Mouse (Mus musculus): ENCODE data around the gene Tmem150a. TPM values are rescaled to one million over a fixed set of nuclear protein-coding genes. Genes with fewer than 3 reads are reported as not detected.
A peak's percentile ranks its signal among the peaks of the same experiment; 100 is the strongest.

Tmem150a gene
- polyA plus RNA-seq, 1 experiment = 10.2 TPM

DNA sequence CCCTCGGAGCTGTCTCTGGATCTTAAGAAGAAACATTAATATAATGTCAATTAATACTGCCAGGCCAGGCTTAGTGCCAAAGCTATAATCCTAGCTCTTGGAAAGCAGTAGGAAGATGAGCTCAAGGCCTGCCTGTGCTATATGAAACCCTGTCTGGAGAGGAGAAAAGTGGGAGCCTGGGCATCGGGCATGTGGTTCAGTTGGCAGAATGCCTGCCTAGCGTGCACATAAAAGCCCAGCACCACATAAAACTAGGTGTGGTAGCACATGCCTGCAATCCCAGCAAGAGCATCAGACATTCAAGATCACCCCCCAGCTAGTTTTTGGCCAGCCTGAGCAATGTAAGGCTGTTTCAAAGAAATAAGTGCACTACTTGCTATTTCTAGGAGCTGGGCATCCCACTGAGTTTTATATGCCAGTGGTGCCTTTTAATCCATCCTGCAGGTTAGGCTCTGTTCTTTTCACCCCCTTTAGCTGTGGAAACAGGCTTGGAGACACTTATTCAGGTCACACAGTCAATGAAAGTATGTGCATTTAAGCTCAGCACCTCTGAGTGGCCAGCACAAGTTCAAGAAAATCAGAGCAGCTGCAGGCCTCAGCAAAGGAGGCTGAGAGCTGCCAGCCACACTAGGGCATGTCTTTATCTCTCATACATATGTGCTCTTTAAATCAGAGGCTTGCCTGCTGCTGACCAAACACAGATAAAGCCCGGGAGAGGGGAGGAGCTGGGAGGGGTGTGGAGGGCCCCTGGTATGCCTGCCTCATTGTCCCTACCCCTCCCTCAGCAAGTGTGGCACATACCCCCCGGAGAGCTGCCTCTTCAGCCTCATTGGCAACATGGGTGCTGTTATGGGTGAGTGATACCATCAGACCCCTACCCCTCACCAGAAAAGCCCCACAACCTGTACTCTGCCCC is 2.2 kb downstream of the Tmem150a start:
- Histone ChIP-seq H3K27ac (ENCODE audit: control insufficient read depth, insufficient read depth, low read depth, low read length, poor library complexity) (no peak overlapping the region), H3K4me3 (replicated peaks; ENCODE audit: control insufficient read depth, low read depth, low read length) (no peak overlapping the region), H3K4me1 (ENCODE audit: control insufficient read depth, insufficient read depth, low read length) (peaks cover 1% of the 10 kb centered on the region; the same call in 1 of the 2 replicates)
- WGBS = 73% methylated on average over 5 of the region's 5 CpGs
- TF ChIP-seq CTCF (IDR thresholded peaks at IDR 0.05; ENCODE audit: control insufficient read depth, insufficient read depth, low read length) = no peak
- no peak for TF ChIP-seq POLR2A (IDR thresholded peaks at IDR 0.05; ENCODE audit: borderline replicate concordance, control insufficient read depth, low read depth, low read length)

DNA sequence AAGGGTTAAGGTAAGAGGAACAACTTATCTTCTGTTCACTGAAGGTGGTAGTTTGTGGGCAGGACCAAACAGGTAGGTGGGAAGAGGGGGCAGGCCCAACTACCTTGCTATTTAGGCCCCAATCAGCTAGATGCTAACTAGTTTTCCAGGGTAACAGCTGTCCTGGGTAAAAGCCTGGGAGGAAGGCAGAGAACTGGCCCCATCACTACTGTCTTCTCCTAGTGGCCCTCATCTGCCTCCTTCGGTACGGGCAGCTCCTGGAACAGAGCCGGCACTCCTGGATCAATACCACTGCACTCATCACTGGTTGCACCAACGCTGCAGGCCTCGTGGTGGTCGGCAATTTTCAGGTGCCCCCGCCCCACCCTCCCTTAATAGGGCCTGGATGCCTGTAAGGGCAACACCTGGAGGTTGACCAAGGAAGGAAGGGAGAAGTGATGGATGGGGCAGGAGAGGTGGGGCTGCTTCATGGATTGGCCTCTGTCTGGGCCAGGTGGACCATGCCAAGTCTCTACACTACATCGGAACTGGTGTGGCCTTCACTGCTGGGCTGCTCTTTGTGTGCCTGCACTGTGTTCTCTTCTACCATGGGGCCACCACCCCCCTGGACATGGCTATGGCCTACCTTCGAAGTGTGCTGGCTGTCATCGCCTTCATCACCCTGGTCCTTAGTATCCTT is 3.0 kb downstream of the Tmem150a start:
- Histone ChIP-seq H3K4me1 (ENCODE audit: control insufficient read depth, insufficient read depth, low read length) (peaks cover 1% of the 10 kb centered on the region; the same call in 1 of the 2 replicates), H3K4me3 (replicated peaks; ENCODE audit: control insufficient read depth, low read depth, low read length) (no peak overlapping the region), H3K27ac (ENCODE audit: control insufficient read depth, insufficient read depth, low read depth, low read length, poor library complexity) (no peak overlapping the region)
- TF ChIP-seq CTCF (IDR thresholded peaks at IDR 0.05; ENCODE audit: control insufficient read depth, insufficient read depth, low read length) (no peak), POLR2A (IDR thresholded peaks at IDR 0.05; ENCODE audit: borderline replicate concordance, control insufficient read depth, low read depth, low read length) (no peak)
- 86% methylated on average over 10 of the region's 10 CpGs for WGBS

DNA sequence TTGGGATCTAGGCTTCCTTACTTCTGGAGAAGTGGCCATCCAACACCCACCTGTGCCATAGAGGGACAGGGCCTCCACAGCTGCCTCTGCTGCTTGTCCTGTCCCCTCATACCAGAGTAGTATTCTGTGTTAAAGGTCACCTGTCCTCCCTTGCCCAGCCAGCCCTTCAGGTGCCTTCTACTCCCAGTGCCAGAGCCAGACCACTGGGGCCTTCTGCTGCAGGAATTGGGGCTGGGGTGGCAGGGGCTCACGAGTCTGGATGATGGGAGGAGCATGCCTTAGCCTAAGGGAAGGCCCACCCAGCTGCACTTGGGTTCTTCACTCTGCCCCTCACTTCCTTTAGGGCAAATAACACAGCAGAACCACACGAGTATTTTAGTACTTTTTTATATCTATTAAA is 4.1 kb downstream of the Tmem150a start:
- Histone ChIP-seq H3K27ac (ENCODE audit: control insufficient read depth, insufficient read depth, low read depth, low read length, poor library complexity) (no peak overlapping the region), H3K4me1 (ENCODE audit: control insufficient read depth, insufficient read depth, low read length) (peaks cover 1% of the 10 kb centered on the region; the same call in 1 of the 2 replicates), H3K4me3 (replicated peaks; ENCODE audit: control insufficient read depth, low read depth, low read length) (no peak overlapping the region)
- WGBS = 73% methylated on average over 2 of the region's 2 CpGs
- TF ChIP-seq CTCF (IDR thresholded peaks at IDR 0.05; ENCODE audit: control insufficient read depth, insufficient read depth, low read length) (no peak), POLR2A (IDR thresholded peaks at IDR 0.05; ENCODE audit: borderline replicate concordance, control insufficient read depth, low read depth, low read length) (no peak)

DNA sequence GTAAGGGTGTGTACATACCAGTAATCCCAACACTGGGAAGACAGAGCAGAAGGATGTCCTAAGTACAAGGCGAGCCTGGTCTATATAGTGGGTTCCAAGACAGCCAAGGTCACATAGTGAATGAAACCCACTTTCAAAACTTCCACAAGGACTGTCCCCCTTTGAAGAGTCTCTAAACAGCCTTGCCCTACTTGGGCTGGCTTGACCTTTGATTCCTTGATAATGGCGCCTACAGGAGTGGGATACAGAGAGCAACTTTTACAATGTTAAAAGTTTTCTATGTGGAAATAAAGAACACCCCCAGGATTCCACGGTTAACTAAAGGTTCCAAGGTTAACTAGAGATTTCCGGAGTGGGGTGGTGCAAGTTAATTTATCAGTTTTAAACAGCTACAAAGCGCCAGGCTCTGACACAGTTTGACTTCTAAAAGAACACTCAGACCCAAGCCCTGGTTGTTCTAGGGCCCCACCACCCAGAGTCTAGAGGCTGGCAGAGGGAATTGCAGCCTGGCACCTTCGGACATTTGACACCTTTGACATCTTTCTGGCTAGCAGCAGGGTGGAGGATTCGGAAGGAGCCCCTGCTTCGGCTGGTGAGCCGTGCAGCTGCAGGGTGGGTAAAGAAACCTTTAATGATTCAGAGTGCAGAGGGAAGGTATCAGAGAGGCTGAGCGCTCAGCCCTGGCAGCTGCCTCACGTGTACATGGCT is 4.8 kb downstream of the Tmem150a start:
- Histone ChIP-seq H3K4me3 (replicated peaks; ENCODE audit: control insufficient read depth, low read depth, low read length) (no peak overlapping the region), H3K27ac (ENCODE audit: control insufficient read depth, insufficient read depth, low read depth, low read length, poor library complexity) (no peak overlapping the region), H3K4me1 (ENCODE audit: control insufficient read depth, insufficient read depth, low read length) (peaks cover 1% of the 10 kb centered on the region; the same call in 1 of the 2 replicates)
- 87% methylated on average over 11 of the region's 11 CpGs for WGBS
- no peak for TF ChIP-seq POLR2A (IDR thresholded peaks at IDR 0.05; ENCODE audit: borderline replicate concordance, control insufficient read depth, low read depth, low read length)
- no peak for TF ChIP-seq CTCF (IDR thresholded peaks at IDR 0.05; ENCODE audit: control insufficient read depth, insufficient read depth, low read length)

DNA sequence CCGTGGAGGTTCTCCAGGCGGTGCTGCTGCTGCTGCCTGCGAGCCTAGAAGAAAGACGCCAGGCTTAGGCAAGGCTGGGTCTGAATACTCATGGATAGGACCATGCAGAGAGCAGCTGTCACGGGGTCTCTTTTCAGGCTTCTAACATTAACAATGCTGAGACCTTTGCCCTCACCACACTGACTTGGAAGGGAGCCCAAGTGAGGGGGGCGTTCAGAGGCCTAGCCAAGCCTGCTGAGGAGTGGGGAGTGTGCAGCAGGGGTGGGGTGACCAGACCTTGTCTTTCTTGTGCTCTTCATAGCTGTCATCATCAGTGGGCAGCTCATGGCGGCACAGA is 5.3 kb downstream of the Tmem150a start:
- H3K4me1 ChIP-seq (ENCODE audit: control insufficient read depth, insufficient read depth, low read length) = peaks cover 1% of the 10 kb centered on the region; the same call in 1 of the 2 replicates
- H3K4me3 ChIP-seq (replicated peaks; ENCODE audit: control insufficient read depth, low read depth, low read length) = no peak overlapping the region

DNA sequence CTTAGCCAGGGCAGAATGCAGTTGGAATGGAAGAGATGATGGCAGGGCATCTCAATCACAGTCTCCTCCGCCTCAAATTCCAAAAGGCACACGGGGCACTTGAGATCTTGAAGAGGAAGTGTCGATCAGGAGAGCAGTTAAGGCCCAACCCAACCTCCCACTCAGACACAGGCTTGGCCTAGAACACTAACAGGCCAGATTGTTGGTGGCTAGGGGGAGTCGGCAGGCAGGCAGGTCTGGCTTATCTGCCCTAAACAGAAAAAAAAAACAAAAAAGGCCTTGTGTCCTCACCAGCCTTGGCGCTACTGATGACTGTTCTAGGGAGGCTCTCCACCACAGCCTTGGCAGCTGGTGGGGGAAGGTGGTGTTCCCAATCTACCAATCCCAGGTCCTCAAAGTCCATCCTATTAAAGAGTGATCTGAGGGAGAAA is 5.9 kb downstream of the Tmem150a start:
- 37% methylated on average over 5 of the region's 5 CpGs for WGBS
- Histone ChIP-seq H3K4me3 (replicated peaks; ENCODE audit: control insufficient read depth, low read depth, low read length) (peak overlapping the region; percentile 30), H3K4me1 (ENCODE audit: control insufficient read depth, insufficient read depth, low read length) (peaks cover 1% of the 10 kb centered on the region; the same call in 1 of the 2 replicates), H3K27ac (ENCODE audit: control insufficient read depth, insufficient read depth, low read depth, low read length, poor library complexity) (no peak overlapping the region)
- TF ChIP-seq CTCF (IDR thresholded peaks at IDR 0.05; ENCODE audit: control insufficient read depth, insufficient read depth, low read length) = no peak
- TF ChIP-seq POLR2A (IDR thresholded peaks at IDR 0.05; ENCODE audit: borderline replicate concordance, control insufficient read depth, low read depth, low read length) = no peak

More for the DNA sequence above, 5.3 kb downstream of the Tmem150a start:
- no peak overlapping the region for H3K27ac ChIP-seq (ENCODE audit: control insufficient read depth, insufficient read depth, low read depth, low read length, poor library complexity)
- TF ChIP-seq POLR2A (IDR thresholded peaks at IDR 0.05; ENCODE audit: borderline replicate concordance, control insufficient read depth, low read depth, low read length) (no peak), CTCF (IDR thresholded peaks at IDR 0.05; ENCODE audit: control insufficient read depth, insufficient read depth, low read length) (no peak)
- 91% methylated on average over 7 of the region's 7 CpGs for WGBS

DNA sequence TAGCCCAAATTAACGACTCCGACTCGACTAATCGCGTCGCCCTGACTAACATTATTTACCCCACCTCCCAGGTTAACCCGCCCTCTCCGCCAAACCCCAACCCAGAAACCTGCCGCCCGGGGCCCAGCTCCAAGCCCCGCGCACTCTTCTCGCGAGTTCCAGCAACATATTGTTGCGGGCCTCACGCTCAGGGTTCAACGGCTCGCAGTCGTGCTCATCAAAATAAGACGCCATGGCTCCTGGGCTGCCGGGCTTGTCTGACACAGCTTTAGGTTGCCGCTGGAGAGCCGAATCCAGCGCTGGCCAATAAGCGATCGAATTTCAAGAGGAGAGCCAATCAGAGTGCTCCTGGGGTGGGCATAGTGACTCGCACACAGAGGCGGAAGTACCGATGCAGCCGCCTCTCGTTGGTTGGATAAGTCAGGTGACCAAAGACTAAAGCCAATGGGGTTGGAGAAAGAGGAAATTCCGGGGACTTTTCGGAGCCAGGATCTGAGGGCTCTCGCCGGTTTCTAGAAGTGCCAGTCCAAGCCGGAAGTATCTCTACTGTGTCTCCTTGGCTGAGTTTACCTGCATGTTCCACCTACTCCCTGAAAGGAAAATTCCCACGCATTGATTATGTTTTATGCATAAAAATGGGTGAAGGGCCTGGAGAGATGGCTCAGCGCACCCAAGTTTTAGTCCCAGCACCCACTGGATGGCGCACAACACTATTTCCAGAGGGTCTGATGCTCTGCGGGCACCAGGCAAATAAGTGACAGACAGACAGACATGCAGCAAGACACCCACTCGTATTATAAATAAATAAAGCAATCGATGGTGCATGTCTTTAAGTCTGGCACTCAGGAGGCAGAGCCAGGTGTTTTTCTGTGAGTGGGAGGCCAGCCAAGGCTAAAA is 7.1 kb downstream of the Tmem150a start:
- WGBS = under 1% methylated on average over 42 of the region's 42 CpGs
- Histone ChIP-seq H3K4me3 (replicated peaks; ENCODE audit: control insufficient read depth, low read depth, low read length) (peak overlapping the region; percentile 91), H3K4me1 (ENCODE audit: control insufficient read depth, insufficient read depth, low read length) (peaks cover 3% of the 10 kb centered on the region; the same call in 1 of the 2 replicates), H3K27ac (ENCODE audit: control insufficient read depth, insufficient read depth, low read depth, low read length, poor library complexity) (peak overlapping the region; percentile 85)
- TF ChIP-seq CTCF (IDR thresholded peaks at IDR 0.05; ENCODE audit: control insufficient read depth, insufficient read depth, low read length) (0 out of 2 replicates have a peak, but pooled peaks have one; percentile 27), POLR2A (IDR thresholded peaks at IDR 0.05; ENCODE audit: borderline replicate concordance, control insufficient read depth, low read depth, low read length) (peak; percentile 75)

Data from bone marrow, adult 2 months (tissue).